Mouse (Mus musculus): ENCODE measurements around the gene Rap1gap2. TPM values are rescaled to one million over a fixed set of nuclear protein-coding genes. Genes with fewer than 3 reads are reported as not detected.

The Rap1gap2 gene
- total RNA-seq, 4 experiments from 2014 or later = 3.7 to 6.6 (median 5.9) TPM

DNA sequence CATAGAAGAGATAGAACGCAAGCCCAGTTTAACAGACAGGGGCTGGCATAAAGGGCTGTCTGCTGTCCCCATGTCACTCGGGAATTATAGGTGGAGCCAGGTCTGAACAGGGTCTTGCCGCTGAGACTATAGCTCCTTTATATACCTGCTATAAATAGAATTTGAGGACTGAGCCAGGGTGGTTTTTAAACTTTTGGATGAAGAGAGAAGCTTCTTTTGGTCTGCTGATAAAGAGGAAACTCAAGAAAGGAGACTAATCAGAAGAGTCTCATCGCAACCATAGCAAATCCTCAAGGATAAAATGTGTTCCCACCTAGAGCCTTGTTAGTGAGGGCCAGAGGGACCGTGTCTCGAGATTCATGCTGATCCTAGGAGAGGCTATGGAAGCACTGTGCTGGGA, 272.8 kb downstream of the Rap1gap2 start, which contains the start of gene Olfr410:
Gene Olfr410, minus strand, starts transcription at position 101 of the 400 bp plus-strand sequence.
- no peak for DNase-seq (ENCODE audit: low spot score in 2 of 2)

Other genes starting within 250 kb of the Rap1gap2 start
- not detected for gene Olfr412, start 248.8 kb downstream of the Rap1gap2 start, total RNA-seq (2022)
- under 1 TPM in 1 of 4 experiments, not detected in 3; 0.07 TPM for gene Ccdc92b, start 8.7 kb upstream of the Rap1gap2 start, total RNA-seq (2022)
- 10 to 100 TPM; 87.3 to 98.6 (median 92.7) TPM for gene Cluh, start 38.6 kb upstream of the Rap1gap2 start, total RNA-seq (2022)
- 100 to 1,000 TPM; 107 to 135 (median 112) TPM for gene Pafah1b1, start 113.8 kb upstream of the Rap1gap2 start, total RNA-seq (2022)
- 10 to 100 TPM; 10.7 to 16.3 (median 12.4) TPM for gene Mettl16, start 159.9 kb upstream of the Rap1gap2 start, total RNA-seq (2022)
- 10 to 100 TPM in 1 of 4 experiments, 1 to 10 TPM in 3; 5.8 to 11.7 (median 7.8) TPM for gene Mnt, start 220.0 kb upstream of the Rap1gap2 start, total RNA-seq (2022)